Mouse (Mus musculus): Measurements from ENCODE around the gene Fmo4.
"Not testable (repeated sequence)": the region's sequence is repeated elsewhere in the genome, so short reads cannot be mapped to it uniquely, and the experiment has no call there.

The Fmo4 gene

GRCm38 (mm10) chr1:162792306-162793044, 21.3 kb downstream of the Fmo4 start:
- DNase-seq = peak; percentile 25

GRCm38 (mm10) chr1:162785222-162785621, 28.6 kb downstream of the Fmo4 start:
- no peak for DNase-seq

- no peak for DNase-seq
Measured at GRCm38 (mm10) chr1:162783669-162784248, 30.0 kb downstream of the Fmo4 start.

- not testable (repeated sequence) for DNase-seq
Measured at GRCm38 (mm10) chr1:162781035-162781434, 32.7 kb downstream of the Fmo4 start.

DNA sequence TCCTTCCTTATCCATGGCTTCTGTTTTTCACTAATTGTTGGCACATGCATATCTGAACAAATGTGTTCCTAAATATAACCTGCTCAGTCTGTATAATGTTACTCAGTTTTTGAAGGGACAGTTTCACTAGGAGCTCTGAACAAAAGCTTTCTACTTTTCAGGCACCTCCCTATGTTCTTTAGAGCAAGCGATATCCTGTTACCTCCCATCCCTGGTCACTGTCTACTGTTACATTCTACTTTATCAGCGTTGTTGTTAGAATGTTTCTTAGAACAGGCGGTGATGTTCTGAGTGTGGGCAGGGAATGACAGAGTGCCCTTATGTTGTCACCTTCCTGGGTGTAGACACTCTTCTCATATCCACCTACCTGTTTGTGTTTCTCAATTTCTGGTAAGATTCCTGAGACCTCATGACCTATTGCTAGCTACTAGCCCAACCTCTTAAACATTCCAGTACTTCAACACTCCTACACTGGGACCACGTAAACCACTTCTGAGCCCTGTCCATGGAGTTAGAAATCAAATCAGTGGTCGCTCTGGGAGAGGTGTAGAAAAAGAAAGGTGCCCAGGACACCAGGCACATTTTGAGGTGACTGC, 35.7 kb downstream of the Fmo4 start:
- no peak for DNase-seq

GRCm38 (mm10) chr1:162773661-162774060, 40.1 kb downstream of the Fmo4 start:
- DNase-seq = no peak

DNA sequence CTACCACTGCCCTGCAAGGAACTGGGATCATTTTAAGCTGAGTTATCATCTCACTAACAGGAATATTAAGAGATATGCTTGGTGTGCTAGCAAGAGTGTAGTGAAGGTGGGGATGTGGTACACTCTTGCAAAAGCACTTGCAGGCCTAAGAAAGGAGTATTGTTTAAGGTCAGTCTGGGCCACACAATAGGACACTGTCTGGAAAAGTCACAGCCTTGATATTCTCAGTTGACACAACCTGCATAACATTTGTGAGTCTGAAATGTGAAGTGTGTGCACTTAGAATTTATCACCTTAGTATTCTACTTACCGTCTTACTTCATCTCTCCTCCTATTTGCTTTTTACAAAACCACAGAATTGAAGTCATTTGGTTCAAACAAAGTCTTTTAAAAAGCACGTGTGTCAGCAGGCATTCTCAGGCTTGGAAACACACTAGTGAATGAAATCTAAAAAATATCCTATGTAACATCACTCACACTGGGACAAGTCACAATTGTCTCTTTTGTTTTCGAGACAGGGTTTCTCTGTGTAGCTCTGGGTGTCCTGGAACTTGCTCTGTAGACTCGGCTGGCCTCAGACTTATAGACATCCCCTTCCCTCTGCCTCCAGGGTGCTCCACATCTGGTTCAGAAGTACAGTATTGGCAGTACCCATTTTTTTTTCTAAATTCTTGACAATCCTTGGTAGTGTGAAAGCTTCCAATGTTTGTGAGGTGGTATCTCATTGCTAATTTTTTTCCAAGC, 42.0 kb downstream of the Fmo4 start:
- DNase-seq = no peak

DNA sequence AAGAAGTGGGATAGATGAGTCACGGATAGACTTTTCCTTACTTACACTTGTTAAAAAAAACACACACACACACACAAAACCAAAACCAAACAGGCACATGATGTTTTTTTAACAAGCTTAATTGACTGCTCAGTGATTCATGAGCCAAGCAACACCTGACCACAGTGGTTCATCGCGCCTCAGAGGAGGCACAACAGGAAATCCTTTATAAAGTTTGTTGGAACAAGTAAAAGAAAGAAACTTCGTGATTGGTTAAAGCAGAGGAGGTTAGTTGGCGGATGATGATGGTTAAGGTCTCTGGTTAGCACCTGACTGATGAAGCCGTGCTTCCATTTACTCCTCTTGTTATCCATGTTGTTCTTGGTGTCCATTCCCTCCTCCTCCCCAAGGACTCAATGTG, 61.8 kb downstream of the Fmo4 start:
- no peak for DNase-seq

DNA sequence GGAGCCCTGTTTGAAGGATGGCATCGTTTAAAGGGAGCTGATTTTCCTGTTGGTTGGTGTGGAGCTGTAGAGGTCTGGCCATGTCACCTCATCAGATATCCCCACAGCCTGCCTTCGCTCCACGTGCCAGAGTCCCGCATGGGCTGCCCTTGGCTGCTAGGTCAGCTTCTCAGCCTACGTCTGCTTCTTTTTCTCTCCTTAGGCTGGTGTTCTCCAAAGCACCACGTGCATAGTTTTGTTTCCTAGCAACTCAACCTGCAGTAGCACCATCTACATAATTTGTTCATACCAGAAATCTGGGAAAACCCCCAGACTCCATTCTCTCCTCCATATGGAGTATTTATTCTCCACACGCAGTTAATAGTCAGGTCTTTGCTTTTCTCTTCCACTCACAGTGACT, 64.2 kb downstream of the Fmo4 start:
- no peak for DNase-seq

DNA sequence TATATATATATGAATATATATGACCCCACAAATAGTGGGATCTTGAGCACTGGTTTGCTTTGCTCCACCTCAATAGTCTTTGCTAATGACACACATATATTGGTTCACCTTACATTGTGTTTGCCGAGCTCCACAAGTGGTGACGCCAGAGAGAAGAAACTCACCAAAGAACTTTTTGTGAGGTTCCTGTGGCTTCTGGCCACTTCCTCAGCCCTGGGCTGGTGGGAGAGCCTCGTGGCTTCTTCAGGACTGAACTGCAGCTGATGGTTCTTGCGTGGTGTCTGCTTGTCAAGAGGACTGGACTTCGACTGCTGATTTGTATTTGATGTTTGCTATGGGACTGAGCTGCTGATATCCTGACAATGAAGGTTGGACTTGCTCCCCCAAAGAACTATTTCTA, 65.0 kb downstream of the Fmo4 start:
- peak; percentile 68 for DNase-seq

Data from heart, adult 11 months (tissue).